Mouse (Mus musculus) forebrain, embryonic 14.5 days (tissue): ENCODE results near the gene Rapgef6. TPM values are rescaled to one million over a fixed set of nuclear protein-coding genes. Genes with fewer than 3 reads are reported as not detected.

Source experiments
- ATAC-seq: fragments of 200-750 bp; cut with Nextera tagmentation; 2 replicates; pipeline ENCODE4 v1.8.0; 2017; ENCODE audit warnings: mild to moderate bottlenecking, moderate library complexity
- DNase-seq: peaks from one replicate; pipeline ENCODE4 v3.0.0-alpha.2; 2015; ENCODE audit warnings: low spot score
- H3K27ac ChIP-seq: fragments of 300-500 bp; sonication (generic); 2 replicates; pipeline ENCODE4 v1.5.1; 2014; ENCODE audit warnings: low read depth, mild to moderate bottlenecking, control low read depth, low read length, moderate library complexity
- H3K27me3 ChIP-seq: fragments of 300-500 bp; sonication (generic); replicated peaks from 2 replicates; pipeline ENCODE4 v1.6.1; 2014; ENCODE audit warnings: low read length, control low read depth, mixed read lengths; ENCODE audit not compliant: control insufficient read depth, insufficient read depth
- H3K36me3 ChIP-seq: fragments of 300-500 bp; sonication (generic); 2 replicates; pipeline ENCODE4 v1.6.1; 2014; ENCODE audit warnings: low read length, control low read depth; ENCODE audit not compliant: control insufficient read depth, insufficient read depth
- H3K4me1 ChIP-seq: fragments of 300-500 bp; sonication (generic); 2 replicates; pipeline ENCODE4 v1.6.1; 2014; ENCODE audit warnings: antibody characterized with exemption, low read length, control low read depth; ENCODE audit not compliant: control insufficient read depth, insufficient read depth
- H3K4me2 ChIP-seq: fragments of 300-500 bp; sonication (generic); 2 replicates; pipeline ENCODE4 v1.6.1; 2014; ENCODE audit warnings: mild to moderate bottlenecking, control low read depth, low read length
- H3K4me3 ChIP-seq: fragments of 300-500 bp; sonication (generic); 2 replicates; pipeline ENCODE4 v1.5.1; 2014; ENCODE audit warnings: low read depth, low read length, control low read depth
- H3K9ac ChIP-seq: fragments of 300-500 bp; sonication (generic); 2 replicates; pipeline ENCODE4 v1.6.1; 2014; ENCODE audit warnings: mild to moderate bottlenecking, low read length, control low read depth, moderate library complexity
- H3K9me3 ChIP-seq: fragments of 300-500 bp; sonication (generic); replicated peaks from 2 replicates; pipeline ENCODE4 v1.6.1; 2016; ENCODE audit warnings: low read length, control low read depth, mixed read lengths; ENCODE audit not compliant: control insufficient read depth
- WGBS: fragments of 180-500 bp; shearing (Covaris S2); extraction: QIAGEN DNeasy Blood & Tissue Kit; methylation state at CpG from one replicate; pipeline ENCODE4 v1.1.7; 2014; 5-methylcytosine and 5-hydroxymethylcytosine counted together
- microRNA-seq: library from miRNA; unstranded; fragments of <30 nt; microRNA quantifications from one replicate; pipeline ENCODE4, GENCODE M21; 2016
- polyA plus RNA-seq: library from polyadenylated mRNA; unstranded; fragments of >200 nt; fragmentation: Nextera tagmentation; extraction: Ambion mirVana; gene quantifications from 2 replicates; pipeline ENCODE4 v1.2.1, GENCODE M21; 2014

Rapgef6 gene
- polyA plus RNA-seq, 1 experiment from 2014 or later: 21.1 TPM

DNA sequence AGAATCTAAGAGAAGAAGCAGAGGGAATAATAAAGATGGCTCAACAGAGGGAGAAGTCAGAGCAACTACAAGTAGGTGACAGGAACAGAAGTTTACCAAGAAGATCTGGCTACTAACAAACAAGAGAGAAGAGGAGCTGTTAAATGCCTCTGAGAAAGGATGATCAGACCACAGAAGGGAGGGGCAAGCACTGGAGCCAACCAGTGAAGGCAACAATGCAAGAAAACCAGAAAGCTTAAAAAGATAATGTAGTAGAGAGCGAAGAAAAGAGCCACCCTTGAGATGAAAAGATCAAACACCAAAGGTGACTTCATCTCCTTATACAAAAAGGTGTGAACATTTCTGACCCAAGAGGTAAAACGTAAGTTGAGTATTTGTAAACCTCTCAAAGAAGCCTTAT lies 218.7 kb downstream of the Rapgef6 start:
- Histone ChIP-seq H3K4me3 (no peak overlapping the region), H3K4me2 (no peak overlapping the region), H3K36me3 (peaks cover 34% of the 10 kb centered on the region), H3K9ac (no peak overlapping the region), H3K4me1 (no peaks in the 10 kb centered on the region), H3K9me3 (no peaks in the 10 kb centered on the region), H3K27me3 (no peaks in the 10 kb centered on the region), H3K27ac (no peak overlapping the region)
- WGBS: 92% methylated on average over 2 of the region's 2 CpGs
- no peak for DNase-seq
- ATAC-seq: no peak

DNA sequence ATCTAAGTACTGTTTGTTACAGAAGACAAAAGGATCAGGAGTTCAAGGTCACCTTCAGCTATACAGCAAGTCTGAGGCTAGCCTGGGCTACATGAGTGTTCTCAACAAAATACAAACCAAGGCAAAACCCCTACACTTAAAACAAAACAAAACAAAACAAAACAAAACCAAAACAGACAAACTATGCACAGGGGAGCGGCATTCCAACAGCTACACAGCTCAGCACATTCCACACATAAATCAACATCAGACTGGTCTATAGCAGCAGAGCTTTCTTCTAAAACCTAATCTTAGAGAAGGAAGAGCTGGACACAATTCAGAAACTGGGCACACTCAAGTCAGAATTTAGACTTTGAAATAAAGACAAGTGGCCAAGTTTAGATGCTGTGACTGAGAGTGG lies 221.6 kb downstream of the Rapgef6 start:
- H3K36me3 ChIP-seq: peaks cover 30% of the 10 kb centered on the region
- H3K9me3 ChIP-seq: no peaks in the 10 kb centered on the region
- no peaks in the 10 kb centered on the region for H3K27me3 ChIP-seq
- H3K9ac ChIP-seq: no peak overlapping the region
- no peaks in the 10 kb centered on the region for H3K4me1 ChIP-seq
- DNase-seq: no peak
- no peak overlapping the region for H3K4me3 ChIP-seq
- H3K4me2 ChIP-seq: no peak overlapping the region
- 83% methylated on average over 1 of the region's 1 CpGs for WGBS
- H3K27ac ChIP-seq: no peak overlapping the region
- no peak for ATAC-seq

Small RNA genes lying within 50 kb of the gene (microRNA-seq; reads per million reads assigned to microRNA genes)
- gene Gm26116: not detected

Other genes starting within 250 kb of the Rapgef6 start
- gene Acsl6, start 219.0 kb upstream of the Rapgef6 start, polyA plus RNA-seq: 22.1 and 32.4 TPM in 2 replicates
- not detected in 2 replicates for gene Meikin, start 152.2 kb upstream of the Rapgef6 start, polyA plus RNA-seq
- 13.0 and 15.1 TPM in 2 replicates for gene Fnip1, start 84.6 kb upstream of the Rapgef6 start, polyA plus RNA-seq